Mouse (Mus musculus) thymus, adult 2 months (tissue): Measurements from ENCODE around the gene Slc35b2.

Experiments
- CTCF ChIP-seq: fragments of 200-500 bp; IDR thresholded peaks from 2 replicates; pipeline ENCODE4 v1.5.1; 2012; ENCODE audit warnings: mild to moderate bottlenecking, control low read depth, low read length, moderate library complexity, borderline replicate concordance; ENCODE audit not compliant: control insufficient read depth, poor library complexity, insufficient read depth; ENCODE audit errors: extremely low read depth
- POLR2A ChIP-seq: fragments of 200-500 bp; IDR thresholded peaks from 2 replicates; pipeline ENCODE4 v1.6.1; 2012; ENCODE audit warnings: mild to moderate bottlenecking, low read length, control low read depth, moderate library complexity; ENCODE audit not compliant: control insufficient read depth, poor library complexity, insufficient read depth; ENCODE audit errors: extremely low read depth

DNA sequence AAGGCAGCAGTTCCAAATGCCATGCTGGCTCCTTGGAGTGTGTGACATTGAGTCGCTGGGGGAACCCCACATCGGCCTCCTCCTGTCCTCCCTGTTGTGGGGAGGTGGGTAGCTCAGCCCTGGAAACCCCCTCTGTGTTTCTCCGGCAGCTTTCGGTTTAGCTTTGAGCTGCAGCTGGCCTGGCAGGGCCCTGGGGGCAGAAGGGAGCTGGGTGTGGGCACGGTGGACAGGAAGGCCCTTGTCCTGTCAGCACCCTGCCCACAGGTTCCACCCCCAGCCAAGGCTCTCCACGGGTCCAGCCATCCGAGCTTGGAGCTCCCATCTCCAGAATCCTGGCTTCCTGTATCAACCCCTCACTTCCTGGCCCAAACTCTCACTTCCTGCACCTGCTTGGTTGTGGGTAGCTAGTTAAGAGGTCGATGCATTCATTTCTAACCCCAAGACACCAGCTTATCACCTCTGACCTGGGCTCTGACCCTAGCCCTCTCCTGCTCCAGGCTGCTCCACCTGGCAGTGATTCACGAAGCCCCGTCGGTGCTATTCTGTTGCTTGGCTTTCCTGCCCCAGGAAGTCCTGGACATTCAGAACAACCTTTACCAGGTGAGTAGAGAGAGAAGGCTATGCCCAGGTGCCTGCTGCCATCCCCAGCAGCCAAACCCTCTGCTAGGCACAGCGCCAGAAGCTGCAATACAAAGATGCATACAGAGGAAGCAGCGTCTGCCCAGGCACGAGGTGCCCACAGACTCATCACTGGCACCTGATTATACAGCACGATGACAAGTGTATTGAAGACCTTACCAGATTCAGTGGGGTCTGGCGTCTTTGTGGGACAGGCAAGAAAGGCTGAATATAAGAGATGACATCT, 5.4 kb upstream of the Slc35b2 start:
- TF ChIP-seq POLR2A, result peak; percentile 39; the same call in 1 of the 2 replicates
- no peak for TF ChIP-seq CTCF
